Mouse (Mus musculus) liver, embryonic 11.5 days (tissue): Measurements from ENCODE around the gene Lfng. TPM values are rescaled to one million over a fixed set of nuclear protein-coding genes. Genes with fewer than 3 reads are reported as not detected.
A peak's percentile ranks its signal among the peaks of the same experiment; 100 is the strongest.

Experiments used
- ATAC-seq: fragments of 200-750 bp; cut with Nextera tagmentation; replicated peaks from 2 replicates; pipeline ENCODE4 v1.8.0; 2017; ENCODE audit warnings: moderate number of reproducible peaks, mild to moderate bottlenecking, moderate TSS enrichment, moderate library complexity; ENCODE audit not compliant: low FRiP score
- DNase-seq: peaks from one replicate; pipeline ENCODE4 v3.0.0-alpha.2; 2017; ENCODE audit warnings: low spot score
- H3K27ac ChIP-seq: fragments of 300-500 bp; sonication (generic); 2 replicates; pipeline ENCODE4 v1.5.1; 2014; ENCODE audit warnings: mild to moderate bottlenecking, low read depth, low read length, control low read depth
- H3K27me3 ChIP-seq: fragments of 300-500 bp; sonication (generic); replicated peaks from 2 replicates; pipeline ENCODE4 v1.6.1; 2014; ENCODE audit warnings: low read length, mixed read lengths; ENCODE audit not compliant: control insufficient read depth, insufficient read depth
- H3K36me3 ChIP-seq: fragments of 300-500 bp; sonication (generic); 2 replicates; pipeline ENCODE4 v1.6.1; 2014; ENCODE audit warnings: mild to moderate bottlenecking, low read length, moderate library complexity, mixed read lengths; ENCODE audit not compliant: control insufficient read depth, insufficient read depth
- H3K4me1 ChIP-seq: fragments of 300-500 bp; sonication (generic); replicated peaks from 2 replicates; pipeline ENCODE4 v1.6.1; 2014; ENCODE audit warnings: low read length, mixed read lengths; ENCODE audit not compliant: control insufficient read depth, insufficient read depth
- H3K4me2 ChIP-seq: fragments of 300-500 bp; sonication (generic); 2 replicates; pipeline ENCODE4 v1.6.1; 2014; ENCODE audit warnings: mild to moderate bottlenecking, control low read depth, moderate library complexity
- H3K4me3 ChIP-seq: fragments of 300-500 bp; sonication (generic); 2 replicates; pipeline ENCODE4 v1.5.1; 2014; ENCODE audit warnings: low read depth, low read length, control low read depth
- H3K9ac ChIP-seq: fragments of 300-500 bp; sonication (generic); 2 replicates; pipeline ENCODE4 v1.6.1; 2014; ENCODE audit warnings: low read depth, low read length, control low read depth
- H3K9me3 ChIP-seq: fragments of 300-500 bp; sonication (generic); 2 replicates; pipeline ENCODE4 v1.6.1; 2016; ENCODE audit warnings: low read length, inconsistent platforms, mixed read lengths; ENCODE audit not compliant: control insufficient read depth
- WGBS: fragments of 180-500 bp; shearing (Covaris S2); extraction: QIAGEN DNeasy Blood & Tissue Kit; methylation state at CpG from one replicate; pipeline ENCODE4 v1.1.7; 2014; 5-methylcytosine and 5-hydroxymethylcytosine counted together
- polyA plus RNA-seq: library from polyadenylated mRNA; unstranded; fragments of >200 nt; fragmentation: Nextera tagmentation; extraction: Ambion mirVana; gene quantifications from 2 replicates; pipeline ENCODE4 v1.2.1, GENCODE M21; 2014

Lfng gene
- 10.6 and 11.0 TPM in 2 replicates for polyA plus RNA-seq

DNA sequence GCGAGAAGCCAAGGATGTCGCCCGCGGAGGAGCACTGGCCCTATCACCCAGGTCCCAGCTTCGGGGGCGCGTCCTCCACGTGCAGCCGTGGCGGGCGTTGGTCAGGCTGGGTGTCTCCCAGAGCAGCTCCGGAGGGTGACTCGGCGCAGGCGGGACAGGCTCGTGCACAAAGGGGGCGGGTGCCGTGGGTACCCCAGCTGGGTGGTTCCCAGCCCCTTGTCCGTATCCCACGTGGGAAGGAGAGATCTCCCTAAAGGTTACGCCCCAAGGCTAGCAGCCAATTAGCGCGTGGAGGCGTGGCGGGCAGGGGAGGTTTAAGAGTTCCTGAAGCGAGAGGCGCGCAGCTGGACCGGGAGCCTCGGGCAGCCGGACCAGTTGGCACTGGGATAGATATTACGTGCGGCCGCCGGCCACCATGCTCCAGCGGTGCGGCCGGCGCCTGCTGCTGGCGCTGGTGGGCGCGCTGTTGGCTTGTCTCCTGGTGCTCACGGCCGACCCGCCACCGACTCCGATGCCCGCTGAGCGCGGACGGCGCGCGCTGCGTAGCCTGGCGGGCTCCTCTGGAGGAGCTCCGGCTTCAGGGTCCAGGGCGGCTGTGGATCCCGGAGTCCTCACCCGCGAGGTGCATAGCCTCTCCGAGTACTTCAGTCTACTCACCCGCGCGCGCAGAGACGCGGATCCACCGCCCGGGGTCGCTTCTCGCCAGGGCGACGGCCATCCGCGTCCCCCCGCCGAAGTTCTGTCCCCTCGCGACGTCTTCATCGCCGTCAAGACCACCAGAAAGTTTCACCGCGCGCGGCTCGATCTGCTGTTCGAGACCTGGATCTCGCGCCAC, at the start of gene Lfng:
Gene Lfng, plus strand, starts transcription at position 320 of the 835 bp plus-strand sequence.
- Histone ChIP-seq H3K4me1 (peaks cover 45% of the 10 kb centered on the region), H3K9me3 (no peaks in the 10 kb centered on the region), H3K9ac (peak within 1 kb of the TSS; percentile 80), H3K4me2 (peak within 1 kb of the TSS; percentile 92), H3K4me3 (peak within 1 kb of the TSS; percentile 74), H3K27ac (peak within 1 kb of the TSS; percentile 58), H3K36me3 (no peaks in the 10 kb centered on the region), H3K27me3 (peaks cover 74% of the 10 kb centered on the region)
- ATAC-seq (peak; percentile 89), DNase-seq (peak; percentile 84)
- WGBS = under 1% methylated on average over 91 of the region's 91 CpGs

DNA sequence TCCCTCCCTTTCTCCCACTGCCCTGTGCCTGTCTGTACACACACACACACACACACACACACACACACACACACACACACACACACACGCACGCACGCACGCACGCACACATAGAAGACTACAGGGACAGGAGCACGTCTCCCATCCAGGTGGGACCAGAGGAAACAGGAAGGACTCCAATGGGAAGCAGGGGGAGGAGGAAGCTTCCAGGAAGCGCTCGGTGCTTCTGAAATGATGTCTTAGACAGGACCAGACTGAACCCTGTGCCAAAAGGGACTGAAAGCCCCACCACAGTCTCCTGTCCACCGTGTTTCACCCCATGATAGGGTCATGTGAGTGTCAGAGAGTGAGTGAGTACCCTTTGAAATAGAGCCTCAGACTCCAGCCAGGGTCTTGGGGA, 44.5 kb upstream of the Lfng start:
- no peak overlapping the region for H3K27ac ChIP-seq
- no peak overlapping the region for H3K4me2 ChIP-seq
- H3K9ac ChIP-seq = no peak overlapping the region
- DNase-seq (no peak), ATAC-seq (no peak)
- 72% methylated on average over 9 of the region's 9 CpGs for WGBS
- no peaks in the 10 kb centered on the region for H3K36me3 ChIP-seq
- H3K9me3 ChIP-seq = no peaks in the 10 kb centered on the region
- no peak overlapping the region for H3K4me3 ChIP-seq
- peaks cover 27% of the 10 kb centered on the region for H3K4me1 ChIP-seq
- no peaks in the 10 kb centered on the region for H3K27me3 ChIP-seq

DNA sequence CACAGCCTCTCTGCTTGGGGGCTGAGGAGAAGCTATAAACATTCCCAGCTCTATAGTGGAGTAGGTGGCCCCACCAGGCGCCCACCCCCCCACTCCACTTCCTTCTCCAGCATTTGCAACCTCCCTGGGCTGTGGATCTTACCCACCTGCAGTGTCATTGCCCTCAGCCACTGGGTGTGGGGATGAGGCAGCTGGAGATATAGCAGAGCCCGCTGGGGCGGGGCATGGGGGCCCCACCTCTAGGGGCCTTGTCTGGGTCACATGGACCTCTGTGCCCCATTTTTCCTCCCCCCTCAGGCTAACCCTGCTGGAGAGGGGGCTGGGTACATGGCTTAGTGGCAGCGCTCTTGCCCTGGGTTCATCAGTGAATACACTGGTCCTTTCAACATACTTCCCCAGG, 42.2 kb upstream of the Lfng start, which contains the start of gene Grifin:
Gene Grifin, minus strand, starts transcription at position 176 of the 400 bp plus-strand sequence.
- WGBS = 69% methylated on average over 4 of the region's 4 CpGs
- DNase-seq (no peak), ATAC-seq (peak; percentile 83)
- Histone ChIP-seq H3K4me3 (no peak within 1 kb of the TSS), H3K4me2 (peak within 1 kb of the TSS; percentile 26; the same call in 1 of the 2 replicates), H3K27me3 (no peaks in the 10 kb centered on the region), H3K27ac (no peak within 1 kb of the TSS; the same call in 1 of the 2 replicates), H3K9me3 (no peaks in the 10 kb centered on the region), H3K9ac (peak within 1 kb of the TSS; percentile 18; the same call in 1 of the 2 replicates), H3K36me3 (no peaks in the 10 kb centered on the region), H3K4me1 (peaks cover 31% of the 10 kb centered on the region)

DNA sequence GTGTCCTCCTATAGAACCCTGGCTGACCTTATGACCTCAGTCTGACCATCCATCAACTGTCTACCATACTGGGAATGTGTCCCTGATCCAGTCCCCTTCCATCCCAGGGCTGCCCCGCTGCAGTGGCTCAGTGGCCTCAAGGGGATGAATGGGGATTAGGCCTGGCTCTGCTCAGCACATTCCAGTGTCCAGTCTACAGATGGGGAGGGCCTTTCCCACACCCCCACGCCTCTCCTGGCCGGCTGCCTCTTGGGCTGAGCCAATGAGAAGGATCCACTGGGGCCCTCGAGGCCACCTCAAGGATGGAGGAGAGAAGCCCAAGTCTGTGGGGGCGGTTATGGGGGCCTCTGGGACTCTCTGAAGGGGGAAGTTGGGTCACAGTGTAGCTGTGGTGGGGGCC, 41.7 kb upstream of the Lfng start:
- H3K36me3 ChIP-seq = no peaks in the 10 kb centered on the region
- ATAC-seq (0 out of 2 replicates have a peak, but pooled peaks have one; percentile 5), DNase-seq (no peak)
- H3K4me2 ChIP-seq = no peak overlapping the region
- no peaks in the 10 kb centered on the region for H3K27me3 ChIP-seq
- peak overlapping the region; percentile 18; the same call in 1 of the 2 replicates for H3K9ac ChIP-seq
- no peak overlapping the region; the same call in 1 of the 2 replicates for H3K27ac ChIP-seq
- H3K4me1 ChIP-seq = peaks cover 31% of the 10 kb centered on the region
- 58% methylated on average over 5 of the region's 5 CpGs for WGBS
- H3K4me3 ChIP-seq = no peak overlapping the region
- no peaks in the 10 kb centered on the region for H3K9me3 ChIP-seq

DNA sequence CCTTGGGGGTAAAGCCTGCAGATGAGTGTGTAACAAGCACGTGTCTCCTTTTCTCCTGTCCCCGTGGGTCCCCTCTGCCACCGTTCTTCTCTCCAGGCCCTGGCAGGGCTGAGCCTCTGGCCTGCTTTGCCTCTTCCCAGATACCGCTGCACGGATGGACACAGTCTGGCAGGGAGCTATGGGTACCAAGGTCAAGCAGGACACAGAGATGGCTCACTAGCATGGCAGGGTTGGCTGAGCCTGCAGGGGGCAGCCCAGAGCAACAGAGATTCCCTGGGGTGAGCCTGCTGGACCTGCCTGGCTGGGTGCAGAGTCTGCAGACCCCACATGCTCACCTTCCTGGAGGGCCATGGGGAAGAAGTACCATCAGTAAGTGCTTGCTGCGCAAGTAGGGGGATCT, 41.3 kb upstream of the Lfng start:
- DNase-seq = no peak
- 68% methylated on average over 6 of the region's 6 CpGs for WGBS
- no peak overlapping the region; the same call in 1 of the 2 replicates for H3K9ac ChIP-seq
- H3K27ac ChIP-seq = no peak overlapping the region; the same call in 1 of the 2 replicates
- H3K9me3 ChIP-seq = no peaks in the 10 kb centered on the region
- no peaks in the 10 kb centered on the region for H3K27me3 ChIP-seq
- H3K36me3 ChIP-seq = no peaks in the 10 kb centered on the region
- H3K4me3 ChIP-seq = no peak overlapping the region
- 0 out of 2 replicates have a peak, but pooled peaks have one; percentile 27 for ATAC-seq
- no peak overlapping the region for H3K4me2 ChIP-seq
- peaks cover 31% of the 10 kb centered on the region for H3K4me1 ChIP-seq

DNA sequence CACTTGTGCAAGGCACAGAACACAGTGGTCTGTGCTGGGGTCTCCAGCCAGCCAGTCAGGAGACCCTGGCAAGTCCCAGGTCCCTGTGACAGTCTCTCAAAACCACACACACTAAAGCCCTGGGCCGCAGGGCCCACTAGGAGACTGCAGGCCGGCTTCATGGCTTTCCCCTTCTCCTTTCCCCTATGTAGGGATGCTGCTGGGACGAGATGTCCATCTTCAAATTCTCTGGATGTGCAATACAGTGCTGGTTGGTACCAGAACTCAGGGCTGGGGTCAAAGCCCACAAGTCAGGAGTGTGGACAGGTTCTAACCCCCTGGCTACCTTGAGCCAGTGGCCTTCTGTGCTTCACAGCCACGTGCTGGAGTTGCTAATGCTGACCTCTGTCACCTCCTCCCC, 40.8 kb upstream of the Lfng start:
- no peak overlapping the region; the same call in 1 of the 2 replicates for H3K27ac ChIP-seq
- H3K36me3 ChIP-seq = no peaks in the 10 kb centered on the region
- no peak overlapping the region for H3K4me3 ChIP-seq
- no peak for DNase-seq
- no peak overlapping the region for H3K4me2 ChIP-seq
- no peak for ATAC-seq
- no peaks in the 10 kb centered on the region for H3K27me3 ChIP-seq
- no peaks in the 10 kb centered on the region for H3K9me3 ChIP-seq
- no peak overlapping the region for H3K9ac ChIP-seq
- WGBS = 58% methylated on average over 4 of the region's 4 CpGs
- peaks cover 31% of the 10 kb centered on the region for H3K4me1 ChIP-seq

DNA sequence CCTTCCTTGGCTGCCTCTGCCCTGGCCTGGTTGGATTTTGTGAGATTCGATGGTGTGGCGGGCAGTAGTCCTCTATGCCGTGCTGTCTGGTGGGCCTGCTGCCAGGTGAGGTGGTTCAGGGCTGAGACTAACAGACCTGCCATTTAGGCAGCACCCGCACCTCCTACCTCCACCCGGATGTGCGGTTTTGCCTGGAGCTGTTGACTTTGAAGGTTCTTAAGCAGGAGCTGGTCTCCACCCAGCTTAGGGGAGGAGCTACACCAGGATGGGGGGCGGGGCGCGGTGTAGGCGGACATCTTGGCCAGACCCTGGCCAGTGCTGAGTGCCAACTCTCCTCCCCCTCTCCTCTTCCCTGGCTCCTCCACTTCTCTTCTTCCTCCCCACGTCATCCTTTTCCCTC, 39.8 kb upstream of the Lfng start:
- no peaks in the 10 kb centered on the region for H3K36me3 ChIP-seq
- no peak overlapping the region for H3K4me3 ChIP-seq
- H3K27ac ChIP-seq = no peak overlapping the region
- DNase-seq (no peak), ATAC-seq (peak; percentile 61)
- no peak overlapping the region for H3K9ac ChIP-seq
- no peak overlapping the region for H3K4me2 ChIP-seq
- H3K4me1 ChIP-seq = peaks cover 31% of the 10 kb centered on the region
- WGBS = 35% methylated on average over 11 of the region's 11 CpGs
- no peaks in the 10 kb centered on the region for H3K27me3 ChIP-seq
- no peaks in the 10 kb centered on the region for H3K9me3 ChIP-seq

DNA sequence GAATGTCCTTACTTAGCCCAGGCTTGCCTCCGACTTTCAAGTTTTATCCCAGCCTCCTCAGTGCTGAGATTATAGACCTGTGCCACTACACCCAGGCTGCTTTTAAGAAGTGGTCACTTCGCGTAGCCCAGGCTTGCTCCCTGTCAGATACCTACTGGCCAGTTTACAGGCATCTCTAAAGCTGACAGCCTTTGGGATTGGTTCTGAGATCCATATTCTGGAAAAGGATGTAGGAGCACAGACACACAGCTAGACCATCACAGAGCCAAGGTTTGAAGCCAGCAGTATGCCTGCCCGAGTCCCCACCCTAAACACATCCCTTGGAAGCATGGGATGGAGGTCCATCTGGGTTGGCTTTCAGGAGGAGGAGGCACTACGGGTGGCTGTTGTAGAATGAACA, 39.4 kb upstream of the Lfng start:
- 80% methylated on average over 5 of the region's 5 CpGs for WGBS
- ATAC-seq = no peak
- Histone ChIP-seq H3K4me2 (no peak overlapping the region), H3K4me1 (peaks cover 31% of the 10 kb centered on the region), H3K27me3 (no peaks in the 10 kb centered on the region), H3K9ac (no peak overlapping the region), H3K9me3 (no peaks in the 10 kb centered on the region), H3K36me3 (no peaks in the 10 kb centered on the region), H3K4me3 (no peak overlapping the region), H3K27ac (no peak overlapping the region)
- DNase-seq = no peak
